Mouse (Mus musculus) liver, adult 2 months (tissue): Measurements from ENCODE around the gene Ppp1r3e. TPM values are rescaled to one million over a fixed set of nuclear protein-coding genes. Genes with fewer than 3 reads are reported as not detected.

Source experiments
- DNase-seq: peaks from one replicate; pipeline ENCODE4 v3.0.0-alpha.2; 2011; ENCODE audit warnings: low read depth, low spot score; ENCODE audit errors: extremely low read depth
- H3K27ac ChIP-seq: fragments of 200-500 bp; replicated peaks from 2 replicates; pipeline ENCODE4 v1.5.1; 2012; ENCODE audit warnings: low read depth, mild to moderate bottlenecking, control low read depth, inconsistent platforms, low read length; ENCODE audit not compliant: insufficient read depth
- H3K27me3 ChIP-seq: fragments of 200-500 bp; 2 replicates; pipeline ENCODE4 v1.6.1; 2012; ENCODE audit warnings: mild to moderate bottlenecking, moderate library complexity, low read length, inconsistent platforms; ENCODE audit not compliant: control insufficient read depth, insufficient read depth
- H3K36me3 ChIP-seq: fragments of 200-500 bp; 2 replicates; pipeline ENCODE4 v1.6.1; 2012; ENCODE audit warnings: low read length, inconsistent platforms; ENCODE audit not compliant: control insufficient read depth, insufficient read depth
- H3K4me1 ChIP-seq: fragments of 200-500 bp; 2 replicates; pipeline ENCODE4 v1.6.1; 2011; ENCODE audit warnings: low read length; ENCODE audit not compliant: control insufficient read depth, insufficient read depth
- H3K4me3 ChIP-seq: fragments of 200-500 bp; 2 replicates; pipeline ENCODE4 v1.5.1; 2011; ENCODE audit warnings: low read depth, mild to moderate bottlenecking, control low read depth, low read length, moderate library complexity; ENCODE audit not compliant: insufficient read depth
- H3K79me2 ChIP-seq: fragments of 200-500 bp; 2 replicates; pipeline ENCODE4 v1.6.1; 2012; ENCODE audit warnings: inconsistent platforms, mild to moderate bottlenecking, low read length, moderate library complexity; ENCODE audit not compliant: control insufficient read depth, insufficient read depth
- H3K9ac ChIP-seq: fragments of 200-500 bp; 2 replicates; pipeline ENCODE4 v1.6.1; 2012; ENCODE audit warnings: low read depth, mild to moderate bottlenecking, control low read depth, inconsistent platforms, low read length
- CTCF ChIP-seq: fragments of 200-500 bp; IDR thresholded peaks from 2 replicates; pipeline ENCODE4 v1.5.1; 2011; ENCODE audit warnings: low read depth, low read length, control low read depth
- POLR2A ChIP-seq: fragments of 200-500 bp; IDR thresholded peaks from 2 replicates; pipeline ENCODE4 v1.6.1; 2011; ENCODE audit warnings: low read length, control low read depth; ENCODE audit not compliant: insufficient read depth; ENCODE audit errors: extremely low read depth
- WGBS: fragments of 180-500 bp; shearing (Covaris S2); methylation state at CpG from one replicate; pipeline ENCODE4 v1.1.7; 2018; 5-methylcytosine and 5-hydroxymethylcytosine counted together
- polyA plus RNA-seq: library from polyadenylated mRNA; depleted of rRNA; stranded (reverse); fragments of >200 nt; gene quantifications from 2 replicates; pipeline ENCODE4 v1.2.3, GENCODE M21; 2012; rRNA removed
- total RNA-seq: library from RNA; depleted of rRNA; stranded (reverse); fragments of >200 nt; gene quantifications from 2 replicates; pipeline ENCODE4 v1.2.3, GENCODE M21; 2014; rRNA removed

Gene Ppp1r3e
- total and polyA plus RNA-seq, 2 experiments = 4.9 to 7.5 TPM

GRCm38 (mm10) chr14:54823716-54824115 is 53.6 kb downstream of the Ppp1r3e start:
- DNase-seq = no peak
- WGBS = 86% methylated on average over 1 of the region's 1 CpGs

More at GRCm38 (mm10) chr14:54823716-54824115, 53.6 kb downstream of the Ppp1r3e start:
- no peak overlapping the region for H3K4me3 ChIP-seq
- no peaks in the 10 kb centered on the region; the same call in 1 of the 2 replicates for H3K4me1 ChIP-seq
- H3K79me2 ChIP-seq = no peaks in the 10 kb centered on the region
- no peaks in the 10 kb centered on the region for H3K36me3 ChIP-seq
- H3K27ac ChIP-seq = no peak overlapping the region
- H3K9ac ChIP-seq = no peak overlapping the region
- TF ChIP-seq POLR2A = no peak
- TF ChIP-seq CTCF = no peak
- no peaks in the 10 kb centered on the region for H3K27me3 ChIP-seq

Other genes with a start within 250 kb of the Ppp1r3e start
- gene Gm17606, start 236.6 kb downstream of the Ppp1r3e start, total RNA-seq = not detected in 2 replicates
- not detected in 2 replicates for gene Gm17606, start 236.6 kb downstream of the Ppp1r3e start, polyA plus RNA-seq
- gene Cdh24, start 236.2 kb downstream of the Ppp1r3e start, total RNA-seq = 0.09 and 0.27 TPM in 2 replicates
- 0.37 and 0.73 TPM in 2 replicates for gene Cdh24, start 236.2 kb downstream of the Ppp1r3e start, polyA plus RNA-seq
- gene 1700123O20Rik, start 191.3 kb downstream of the Ppp1r3e start, total RNA-seq = 30.6 and 36.0 TPM in 2 replicates
- gene 1700123O20Rik, start 191.3 kb downstream of the Ppp1r3e start, polyA plus RNA-seq = 36.7 and 39.0 TPM in 2 replicates
- 39.7 and 44.3 TPM in 2 replicates for gene Acin1, start 190.6 kb downstream of the Ppp1r3e start, total RNA-seq
- gene Acin1, start 190.6 kb downstream of the Ppp1r3e start, polyA plus RNA-seq = 39.0 and 49.1 TPM in 2 replicates
- not detected in 2 replicates for gene Gm29776, start 178.7 kb downstream of the Ppp1r3e start, total RNA-seq
- not detected in 2 replicates for gene Gm29776, start 178.7 kb downstream of the Ppp1r3e start, polyA plus RNA-seq
- 5.6 and 7.9 TPM in 2 replicates for gene Cebpe, start 165.4 kb downstream of the Ppp1r3e start, total RNA-seq
- 12.4 and 12.9 TPM in 2 replicates for gene Cebpe, start 165.4 kb downstream of the Ppp1r3e start, polyA plus RNA-seq
- 1.0 and 1.8 TPM in 2 replicates for gene Slc7a8, start 95.6 kb downstream of the Ppp1r3e start, total RNA-seq
- gene Slc7a8, start 95.6 kb downstream of the Ppp1r3e start, polyA plus RNA-seq = 2.2 and 2.9 TPM in 2 replicates
- gene Rnf212b, start 63.4 kb downstream of the Ppp1r3e start, total RNA-seq = not detected in 2 replicates
- not detected in 2 replicates for gene Rnf212b, start 63.4 kb downstream of the Ppp1r3e start, polyA plus RNA-seq
- gene Homez, start 6.6 kb downstream of the Ppp1r3e start, total RNA-seq = 1.9 and 2.5 TPM in 2 replicates
- gene Homez, start 6.6 kb downstream of the Ppp1r3e start, polyA plus RNA-seq = 2.1 and 3.3 TPM in 2 replicates
- gene Bcl2l2, start 5.8 kb upstream of the Ppp1r3e start, total RNA-seq = 14.1 and 17.2 TPM in 2 replicates
- 17.3 and 19.5 TPM in 2 replicates for gene Bcl2l2, start 5.8 kb upstream of the Ppp1r3e start, polyA plus RNA-seq
- gene Gm20521, start 5.9 kb upstream of the Ppp1r3e start, total RNA-seq = 0.13 TPM in 1 of 2 replicates, not detected in the other
- gene Gm20521, start 5.9 kb upstream of the Ppp1r3e start, polyA plus RNA-seq = 7.9 TPM in 1 of 2 replicates, not detected in the other
- 29.7 and 37.8 TPM in 2 replicates for gene Pabpn1, start 14.9 kb upstream of the Ppp1r3e start, total RNA-seq
- gene Pabpn1, start 14.9 kb upstream of the Ppp1r3e start, polyA plus RNA-seq = 65.4 and 89.4 TPM in 2 replicates
- gene Slc22a17, start 35.6 kb upstream of the Ppp1r3e start, total RNA-seq = 0.46 and 0.81 TPM in 2 replicates
- 1.4 and 2.7 TPM in 2 replicates for gene Slc22a17, start 35.6 kb upstream of the Ppp1r3e start, polyA plus RNA-seq
- under 0.01 and 0.20 TPM in 2 replicates for gene Efs, start 48.6 kb upstream of the Ppp1r3e start, total RNA-seq
- gene Efs, start 48.6 kb upstream of the Ppp1r3e start, polyA plus RNA-seq = 0.13 and 0.15 TPM in 2 replicates
- gene Il25, start 55.1 kb upstream of the Ppp1r3e start, total RNA-seq = not detected in 2 replicates
- gene Il25, start 55.1 kb upstream of the Ppp1r3e start, polyA plus RNA-seq = not detected in 2 replicates
- gene Cmtm5, start 58.7 kb upstream of the Ppp1r3e start, total RNA-seq = not detected in 2 replicates
- gene Cmtm5, start 58.7 kb upstream of the Ppp1r3e start, polyA plus RNA-seq = not detected in 2 replicates
- 0.60 TPM in 1 of 2 replicates, not detected in the other for gene Myh6, start 89.4 kb upstream of the Ppp1r3e start, total RNA-seq
- gene Myh6, start 89.4 kb upstream of the Ppp1r3e start, polyA plus RNA-seq = 0.02 and 0.04 TPM in 2 replicates
- gene Gm17428, start 99.4 kb upstream of the Ppp1r3e start, total RNA-seq = not detected in 2 replicates
- gene Gm17428, start 99.4 kb upstream of the Ppp1r3e start, polyA plus RNA-seq = not detected in 2 replicates
- gene Myh7, start 117.1 kb upstream of the Ppp1r3e start, total RNA-seq = 1.5 TPM in 1 of 2 replicates, not detected in the other
- gene Myh7, start 117.1 kb upstream of the Ppp1r3e start, polyA plus RNA-seq = 0.02 TPM in 1 of 2 replicates, not detected in the other
- gene Ngdn, start 137.9 kb upstream of the Ppp1r3e start, total RNA-seq = 25.8 and 26.9 TPM in 2 replicates
- 6.9 and 8.1 TPM in 2 replicates for gene Ngdn, start 137.9 kb upstream of the Ppp1r3e start, polyA plus RNA-seq
- 1.5 and 1.7 TPM in 2 replicates for gene Zfhx2, start 214.8 kb upstream of the Ppp1r3e start, total RNA-seq
- gene Zfhx2, start 214.8 kb upstream of the Ppp1r3e start, polyA plus RNA-seq = 1.4 and 1.7 TPM in 2 replicates
- gene Thtpa, start 217.2 kb upstream of the Ppp1r3e start, total RNA-seq = 14.6 and 15.4 TPM in 2 replicates
- 8.7 and 10.9 TPM in 2 replicates for gene Thtpa, start 217.2 kb upstream of the Ppp1r3e start, polyA plus RNA-seq
- gene Ap1g2, start 229.0 kb upstream of the Ppp1r3e start, total RNA-seq = 4.9 and 5.4 TPM in 2 replicates
- 8.7 and 15.6 TPM in 2 replicates for gene Ap1g2, start 229.0 kb upstream of the Ppp1r3e start, polyA plus RNA-seq
- gene Jph4, start 239.4 kb upstream of the Ppp1r3e start, total RNA-seq = not detected in 2 replicates
- not detected in 2 replicates for gene Jph4, start 239.4 kb upstream of the Ppp1r3e start, polyA plus RNA-seq